Comparison of ENCODE assay signal across 8 mouse cellular contexts in genomic region chr11:86395513-86396125, GRCm38 (mm10). TPM values are rescaled to one million over a fixed set of nuclear protein-coding genes. Genes with fewer than 3 reads are reported as not detected.
DNase-seq lines count a peak whose midpoint lies in the region; ATAC-seq and TF ChIP-seq lines count a peak whose summit lies in the region.

No protein-coding gene starts in this region.

- no peak overlapping the region for H3K4me2 ChIP-seq in forebrain, embryonic 16.5 days (ENCODE audit: low read length)
- H3K4me2 ChIP-seq in hindbrain, postnatal 0 days (ENCODE audit: low read depth, low read length) = no peak overlapping the region

- no peaks in the 10 kb centered on the region for H3K9me3 ChIP-seq in forebrain, embryonic 16.5 days (ENCODE audit: control insufficient read depth, low read length)
- no peaks in the 10 kb centered on the region for H3K9me3 ChIP-seq in hindbrain, postnatal 0 days (ENCODE audit: low read length)

- H3K27ac ChIP-seq in forebrain, embryonic 16.5 days (ENCODE audit: low read length) = no peak overlapping the region
- H3K27ac ChIP-seq in hindbrain, postnatal 0 days = no peak overlapping the region
- no peak overlapping the region for H3K27ac ChIP-seq in thymus, adult 2 months (ENCODE audit: control insufficient read depth, insufficient read depth, low read length)

- peak; percentile 57 for TF ChIP-seq CTCF in hindbrain, postnatal 0 days (IDR thresholded peaks at IDR 0.05; ENCODE audit: low read depth)
- peak; percentile 62; the same call in 1 of the 2 replicates for TF ChIP-seq CTCF in thymus, adult 2 months (IDR thresholded peaks at IDR 0.05; ENCODE audit: borderline replicate concordance, control insufficient read depth, extremely low read depth, insufficient read depth, low read length, poor library complexity)

- no peaks in the 10 kb centered on the region for H3K27me3 ChIP-seq in forebrain, embryonic 16.5 days (replicated peaks; ENCODE audit: control insufficient read depth, insufficient read depth, low read length)
- H3K27me3 ChIP-seq in hindbrain, postnatal 0 days (ENCODE audit: insufficient read depth, low read length) = no peaks in the 10 kb centered on the region
- no peaks in the 10 kb centered on the region for H3K27me3 ChIP-seq in thymus, adult 2 months (ENCODE audit: control insufficient read depth, insufficient read depth, low read length)

- DNase-seq in left cerebral cortex, postnatal 14 days (ENCODE audit: low spot score in 2 of 2) = peak; percentile 27 to 46
- DNase-seq in left cerebral cortex, adult 9 months (ENCODE audit: low spot score in 2 of 2) = no peak
- DNase-seq in c-Kit-positive CD71-negative TER-119-negative erythroid progenitor cells, embryonic 14.5 days (ENCODE audit: low read depth) = peak; percentile 49
- peak; percentile 84 for DNase-seq in hindbrain, postnatal 0 days (ENCODE audit: low spot score)
- DNase-seq in liver = peak; percentile 75
- DNase-seq in natural killer cell, adult 2 months (ENCODE audit: low spot score in 2 of 2) = peak; percentile 35 to 68
- peak; percentile 56 for DNase-seq in thymus, adult 2 months

- H3K4me1 ChIP-seq in forebrain, embryonic 16.5 days (replicated peaks; ENCODE audit: control insufficient read depth, insufficient read depth, low read length) = peaks cover 6% of the 10 kb centered on the region; the same call in 1 of the 2 replicates
- 0 out of 2 replicates have a peak, but pooled peaks cover 5% of the 10 kb centered on the region for H3K4me1 ChIP-seq in hindbrain, postnatal 0 days (ENCODE audit: insufficient read depth, low read length)
- peaks cover 27% of the 10 kb centered on the region for H3K4me1 ChIP-seq in thymus, adult 2 months (replicated peaks; ENCODE audit: control insufficient read depth, insufficient read depth, low read length)

- intact Hi-C loops in left cerebral cortex, postnatal 14 days (cut with DNase I) = no loop called here

- no peak overlapping the region for H3K9ac ChIP-seq in forebrain, embryonic 16.5 days (replicated peaks; ENCODE audit: low read depth, low read length)
- no peak overlapping the region for H3K9ac ChIP-seq in hindbrain, postnatal 0 days (replicated peaks; ENCODE audit: low read length)

- H3K4me3 ChIP-seq in forebrain, embryonic 16.5 days (replicated peaks; ENCODE audit: low read length) = no peak overlapping the region
- H3K4me3 ChIP-seq in hindbrain, postnatal 0 days (ENCODE audit: low read length) = no peak overlapping the region
- H3K4me3 ChIP-seq in thymus, adult 2 months (ENCODE audit: control insufficient read depth, insufficient read depth, low read length) = no peak overlapping the region

- ATAC-seq in forebrain, embryonic 16.5 days = peak; percentile 33; the same call in 1 of the 2 replicates
- peak; percentile 70; the same call in 1 of the 2 replicates for ATAC-seq in hindbrain, postnatal 0 days

- WGBS in forebrain, embryonic 16.5 days = 16% methylated on average over 9 of the region's 9 CpGs
- WGBS in hindbrain, postnatal 0 days = 13% methylated on average over 9 of the region's 9 CpGs
- WGBS in thymus, adult 2 months = 50% methylated on average over 9 of the region's 9 CpGs

- H3K36me3 ChIP-seq in forebrain, embryonic 16.5 days (ENCODE audit: control insufficient read depth, insufficient read depth) = no peaks in the 10 kb centered on the region
- no peaks in the 10 kb centered on the region for H3K36me3 ChIP-seq in hindbrain, postnatal 0 days (ENCODE audit: insufficient read depth, low read length)
- no peaks in the 10 kb centered on the region for H3K36me3 ChIP-seq in thymus, adult 2 months (ENCODE audit: control insufficient read depth, insufficient read depth, low read length)

- no peak for TF ChIP-seq POLR2A in thymus, adult 2 months (IDR thresholded peaks at IDR 0.05; ENCODE audit: control insufficient read depth, extremely low read depth, insufficient read depth, low read length, poor library complexity)

RNA-seq across cellular contexts. Expression of gene Med13, which starts 38.2 kb away (rescaled TPM):
- 10 to 100 TPM; 60.3 to 68.0 TPM for total RNA-seq in left cerebral cortex, postnatal 14 days (2021)
- polyA plus RNA-seq in forebrain, embryonic 16.5 days (2015; fragmentation: Nextera tagmentation; extraction: Ambion mirVana) = 13.2 and 15.2 TPM in 2 replicates
- 55.0 and 59.7 TPM in 2 replicates for total RNA-seq in hindbrain, postnatal 0 days (2014; rRNA removed)
- 5.3 and 5.6 TPM in 2 replicates for polyA plus RNA-seq in hindbrain, postnatal 0 days (2015; fragmentation: Nextera tagmentation; extraction: Ambion mirVana)
- 60.6 and 69.5 TPM in 2 replicates for polyA plus RNA-seq in thymus, adult 2 months (2012; rRNA removed)

Comparison
In these comparisons a context has a peak if more than half of its experiments do, and no peak if none do; other contexts are left out.
1. DNase-seq: peak in left cerebral cortex, postnatal 14 days (2 of 2), c-Kit-positive CD71-negative TER-119-negative erythroid progenitor cells, embryonic 14.5 days (single experiment), hindbrain, postnatal 0 days (single experiment), liver (single experiment), natural killer cell, adult 2 months (2 of 2) and thymus, adult 2 months (single experiment); none in left cerebral cortex, adult 9 months (0 of 2).